Comparison of ENCODE assay signal across 12 mouse cellular contexts in genomic region chr1:32964957-32965356, GRCm38 (mm10).
DNase-seq lines count a peak whose midpoint lies in the region; ATAC-seq and TF ChIP-seq lines count a peak whose summit lies in the region.
"Had no signal": no experiment of that assay in that cellular context is flagged by ENCODE, and none has a peak within 500 bp of the region (broad histone marks: within the 10 kb centered on the region; RNA-seq: fewer than 3 reads in every experiment).

No protein-coding gene starts in this region.

- H3K4me2 ChIP-seq in heart, embryonic 12.5 days, result no peak overlapping the region
- H3K4me2 ChIP-seq in liver, postnatal 0 days (ENCODE audit: low read depth, low read length), result no peak overlapping the region
- no peak overlapping the region for H3K4me2 ChIP-seq in liver, embryonic 12.5 days
- H3K4me2 ChIP-seq: forebrain, embryonic 12.5 days; neural tube, embryonic 15.5 days had no signal

- H3K4me1 ChIP-seq in heart, embryonic 12.5 days (replicated peaks), result no peaks in the 10 kb centered on the region
- no peaks in the 10 kb centered on the region for H3K4me1 ChIP-seq in liver, postnatal 0 days (ENCODE audit: insufficient read depth)
- no peaks in the 10 kb centered on the region for H3K4me1 ChIP-seq in liver, embryonic 12.5 days
- no peaks in the 10 kb centered on the region for H3K4me1 ChIP-seq in ES-E14 (ENCODE audit: control insufficient read depth in 2 of 2, insufficient read depth in 2 of 2, low read length in 2 of 2, poor library complexity in 1 of 2)
- H3K4me1 ChIP-seq: forebrain, embryonic 12.5 days; neural tube, embryonic 15.5 days had no signal

- peak; percentile 41 for TF ChIP-seq CTCF in liver, postnatal 0 days (IDR thresholded peaks at IDR 0.05; ENCODE audit: low read depth)
- TF ChIP-seq CTCF in brain, embryonic 14.5 days (IDR thresholded peaks at IDR 0.05; ENCODE audit: borderline replicate concordance, extremely low read depth, insufficient read depth, insufficient read length), result peak; percentile 45; the same call in 1 of the 2 replicates

- 63% methylated on average over 3 of the region's 3 CpGs for WGBS in heart, embryonic 12.5 days
- WGBS in liver, postnatal 0 days (ENCODE audit: insufficient replicate concordance), result 54% methylated on average over 3 of the region's 3 CpGs
- 46% methylated on average over 3 of the region's 3 CpGs for WGBS in liver, embryonic 12.5 days (ENCODE audit: insufficient replicate concordance)

- no peaks in the 10 kb centered on the region for H3K36me3 ChIP-seq in heart, embryonic 12.5 days
- no peaks in the 10 kb centered on the region for H3K36me3 ChIP-seq in liver, postnatal 0 days (replicated peaks; ENCODE audit: insufficient read depth, low read length)
- H3K36me3 ChIP-seq in liver, embryonic 12.5 days, result no peaks in the 10 kb centered on the region
- H3K36me3 ChIP-seq in ES-E14 (ENCODE audit: control insufficient read depth, insufficient read depth, low read length, poor library complexity, severe bottlenecking), result no peaks in the 10 kb centered on the region
- H3K36me3 ChIP-seq: forebrain, embryonic 12.5 days; neural tube, embryonic 15.5 days had no signal

- peak; percentile 7 for DNase-seq in heart, postnatal 4 days
- DNase-seq in liver, postnatal 0 days, result peak; percentile 16
- DNase-seq in ES-E14 (ENCODE audit: low read depth, low spot score), result peak; percentile 37
- no peak for DNase-seq in brain, embryonic 14.5 days (ENCODE audit: low read depth)
- DNase-seq in frontal cortex, postnatal 25 days (ENCODE audit: low spot score in 2 of 2), result no peak
- DNase-seq: kidney, postnatal 25 days had no signal

- H3K27me3 ChIP-seq in heart, embryonic 12.5 days (replicated peaks), result no peaks in the 10 kb centered on the region
- no peaks in the 10 kb centered on the region for H3K27me3 ChIP-seq in liver, postnatal 0 days (ENCODE audit: insufficient read depth, low read length)
- no peaks in the 10 kb centered on the region for H3K27me3 ChIP-seq in liver, embryonic 12.5 days (replicated peaks)
- H3K27me3 ChIP-seq: forebrain, embryonic 12.5 days; neural tube, embryonic 15.5 days had no signal

- no peak for TF ChIP-seq EP300 in liver, postnatal 0 days (IDR thresholded peaks at IDR 0.05; ENCODE audit: low read depth)

- no peak for ATAC-seq in heart, embryonic 12.5 days (ENCODE audit: insufficient number of reproducible peaks, low FRiP score)
- no peak for ATAC-seq in liver, postnatal 0 days
- ATAC-seq in liver, embryonic 12.5 days, result no peak
- ATAC-seq in megakaryocyte-erythroid progenitor cell, adult 5-6 weeks (replicated peaks; ENCODE audit: low FRiP score, low TSS enrichment, poor library complexity, severe bottlenecking), result no peak
- ATAC-seq: midbrain, embryonic 16.5 days had no signal

- H3K27ac ChIP-seq in heart, embryonic 12.5 days (ENCODE audit: poor library complexity, severe bottlenecking), result no peak overlapping the region
- no peak overlapping the region for H3K27ac ChIP-seq in liver, postnatal 0 days (ENCODE audit: low read depth)
- no peak overlapping the region for H3K27ac ChIP-seq in liver, embryonic 12.5 days
- no peak overlapping the region for H3K27ac ChIP-seq in ES-E14 (ENCODE audit: insufficient read depth, low read depth, low read length, poor library complexity, severe bottlenecking)
- H3K27ac ChIP-seq: forebrain, embryonic 12.5 days; neural tube, embryonic 15.5 days had no signal

- H3K9me3 ChIP-seq in heart, embryonic 12.5 days (replicated peaks), result no peaks in the 10 kb centered on the region
- H3K9me3 ChIP-seq in liver, postnatal 0 days (ENCODE audit: low read length), result no peaks in the 10 kb centered on the region
- no peaks in the 10 kb centered on the region for H3K9me3 ChIP-seq in liver, embryonic 12.5 days (replicated peaks)
- H3K9me3 ChIP-seq in ES-E14 (ENCODE audit: control insufficient read depth, insufficient read depth, low read depth, low read length), result no peaks in the 10 kb centered on the region
- H3K9me3 ChIP-seq: forebrain, embryonic 12.5 days; neural tube, embryonic 15.5 days had no signal

- in situ Hi-C loops in ES-E14 (cut with MboI; ENCODE audit: low sequenced_read_pairs in 2 of 2, unreplicated experiment in 2 of 2), result no loop called here

- no peak for TF ChIP-seq POLR2A in brain, embryonic 14.5 days (IDR thresholded peaks at IDR 0.05; ENCODE audit: borderline replicate concordance, extremely low read depth, insufficient read depth, insufficient read length, poor library complexity, severe bottlenecking)

- no peak overlapping the region for H3K9ac ChIP-seq in heart, embryonic 12.5 days
- H3K9ac ChIP-seq in liver, postnatal 0 days (replicated peaks), result no peak overlapping the region
- no peak overlapping the region for H3K9ac ChIP-seq in liver, embryonic 12.5 days
- H3K9ac ChIP-seq in ES-E14 (ENCODE audit: insufficient read depth, low read depth, low read length, poor library complexity, severe bottlenecking), result no peak overlapping the region
- H3K9ac ChIP-seq: forebrain, embryonic 12.5 days; neural tube, embryonic 15.5 days had no signal

- H3K4me3 ChIP-seq in heart, embryonic 12.5 days, result no peak overlapping the region
- no peak overlapping the region for H3K4me3 ChIP-seq in liver, postnatal 0 days (ENCODE audit: low read depth, low read length)
- H3K4me3 ChIP-seq in liver, embryonic 12.5 days, result no peak overlapping the region
- no peak overlapping the region for H3K4me3 ChIP-seq in ES-E14 (ENCODE audit: insufficient read depth in 1 of 2, low read depth in 1 of 2, low read length in 2 of 2, poor library complexity in 1 of 2, severe bottlenecking in 1 of 2)
- H3K4me3 ChIP-seq: forebrain, embryonic 12.5 days; neural tube, embryonic 15.5 days had no signal

TF ChIP-seq in ES-E14, 5 proteins besides CTCF, POLR2A, EP300 and RAD21:
- TF ChIP-seq ZNF384 (IDR thresholded peaks at IDR 0.05; ENCODE audit: low read depth, low read length) (no peak), HCFC1 (IDR thresholded peaks at IDR 0.05; ENCODE audit: borderline replicate concordance, insufficient read depth, low read length) (no peak), CHD2 (IDR thresholded peaks at IDR 0.05; ENCODE audit: low read depth, low read length) (no peak), MAFK (IDR thresholded peaks at IDR 0.05; ENCODE audit: insufficient read depth, low read depth, low read length) (no peak), ZC3H11A (IDR thresholded peaks at IDR 0.05; ENCODE audit: borderline replicate concordance, low read depth, low read length) (no peak)

Comparison
In these comparisons a context has a peak if more than half of its experiments do, and no peak if none do; other contexts are left out.
1. DNase-seq: peak in heart, postnatal 4 days (single experiment), liver, postnatal 0 days (single experiment) and ES-E14 (single experiment); none in brain, embryonic 14.5 days (single experiment) and frontal cortex, postnatal 25 days (0 of 2).